Mouse (Mus musculus) megakaryocyte, embryonic 14.5 days (primary cell): ENCODE data around the gene Rem1.
"Not testable (repeated sequence)": the region's sequence is repeated elsewhere in the genome, so short reads cannot be mapped to it uniquely, and the experiment has no call there.

Experiments used
- FLI1 ChIP-seq: IDR thresholded peaks from 2 replicates; pipeline ENCODE4 v1.6.1; 2012; ENCODE audit warnings: low read length, inconsistent platforms, mixed read lengths
- GATA1 ChIP-seq: IDR thresholded peaks from 3 replicates; pipeline ENCODE4 v1.6.1; 2012; ENCODE audit warnings: mixed read lengths, low read length, inconsistent platforms, borderline replicate concordance

DNA sequence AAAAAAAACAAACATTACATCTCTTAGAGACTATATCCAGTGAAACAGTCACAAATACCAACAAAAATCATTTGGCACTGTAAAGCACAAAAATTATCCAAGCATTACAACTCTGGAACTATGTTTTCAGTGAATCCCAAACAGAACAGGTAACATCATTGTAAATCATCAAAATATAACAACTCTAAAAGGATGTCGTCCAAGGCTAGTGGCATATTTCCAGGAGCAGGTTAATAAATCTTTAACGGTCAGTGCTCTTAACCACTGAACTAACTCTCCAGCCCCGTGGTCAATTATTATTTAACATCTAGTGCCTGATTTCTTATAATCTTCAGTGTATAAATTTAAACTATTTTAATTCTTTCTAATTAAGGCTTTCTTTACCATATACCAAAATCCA is 39.4 kb downstream of the Rem1 start:
- TF ChIP-seq GATA1, FLI1: not testable (repeated sequence)
